Mouse (Mus musculus): Measurements from ENCODE around the gene Unk.

The Unk gene

GRCm38 (mm10) chr11:116028177-116028865 is 1.8 kb upstream of the Unk start:
- peak in 1 of 2 experiments; percentile 41 for DNase-seq (ENCODE audit: inconsistent age in 2 of 2, low spot score in 1 of 2)

DNA sequence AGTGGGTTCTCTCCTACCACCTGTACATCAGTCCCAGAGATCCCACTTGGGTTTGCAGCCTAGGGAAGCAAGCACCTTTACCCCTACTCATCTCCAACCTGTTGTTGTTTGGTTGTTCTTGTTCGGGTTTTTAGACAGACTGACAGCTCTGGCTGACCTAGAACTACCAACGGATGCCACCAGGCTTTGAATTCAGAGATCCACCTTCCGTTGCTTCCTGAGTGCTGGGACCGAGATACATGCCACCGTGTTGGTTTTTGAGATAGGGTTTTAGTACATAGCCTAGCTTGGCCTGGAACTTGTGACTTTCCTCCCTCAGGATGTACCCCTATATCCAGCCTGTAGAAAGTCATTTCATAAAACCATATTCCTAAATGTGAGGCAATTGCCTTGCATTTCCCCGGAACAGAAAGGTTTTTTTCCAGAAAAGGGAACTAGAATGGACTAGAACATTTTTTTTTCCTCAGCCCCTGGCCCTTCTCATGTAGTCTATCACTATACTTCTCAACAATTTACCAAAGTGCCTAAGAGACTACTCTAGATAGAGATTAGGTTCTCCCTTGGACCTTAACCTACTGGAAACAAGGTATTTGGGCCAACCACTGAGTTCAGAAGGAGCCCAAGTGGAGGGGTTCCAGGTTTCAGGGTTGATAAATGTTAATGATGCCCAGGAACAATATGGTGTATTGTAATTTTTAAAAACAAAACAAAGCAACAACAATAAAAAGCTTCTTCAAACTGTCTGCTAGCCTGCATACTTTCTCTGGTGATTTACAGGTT is 846 bp upstream of the Unk start:
- peak in 1 of 2 experiments; percentile 53 for DNase-seq (ENCODE audit: inconsistent age in 2 of 2, low spot score in 1 of 2)

DNA sequence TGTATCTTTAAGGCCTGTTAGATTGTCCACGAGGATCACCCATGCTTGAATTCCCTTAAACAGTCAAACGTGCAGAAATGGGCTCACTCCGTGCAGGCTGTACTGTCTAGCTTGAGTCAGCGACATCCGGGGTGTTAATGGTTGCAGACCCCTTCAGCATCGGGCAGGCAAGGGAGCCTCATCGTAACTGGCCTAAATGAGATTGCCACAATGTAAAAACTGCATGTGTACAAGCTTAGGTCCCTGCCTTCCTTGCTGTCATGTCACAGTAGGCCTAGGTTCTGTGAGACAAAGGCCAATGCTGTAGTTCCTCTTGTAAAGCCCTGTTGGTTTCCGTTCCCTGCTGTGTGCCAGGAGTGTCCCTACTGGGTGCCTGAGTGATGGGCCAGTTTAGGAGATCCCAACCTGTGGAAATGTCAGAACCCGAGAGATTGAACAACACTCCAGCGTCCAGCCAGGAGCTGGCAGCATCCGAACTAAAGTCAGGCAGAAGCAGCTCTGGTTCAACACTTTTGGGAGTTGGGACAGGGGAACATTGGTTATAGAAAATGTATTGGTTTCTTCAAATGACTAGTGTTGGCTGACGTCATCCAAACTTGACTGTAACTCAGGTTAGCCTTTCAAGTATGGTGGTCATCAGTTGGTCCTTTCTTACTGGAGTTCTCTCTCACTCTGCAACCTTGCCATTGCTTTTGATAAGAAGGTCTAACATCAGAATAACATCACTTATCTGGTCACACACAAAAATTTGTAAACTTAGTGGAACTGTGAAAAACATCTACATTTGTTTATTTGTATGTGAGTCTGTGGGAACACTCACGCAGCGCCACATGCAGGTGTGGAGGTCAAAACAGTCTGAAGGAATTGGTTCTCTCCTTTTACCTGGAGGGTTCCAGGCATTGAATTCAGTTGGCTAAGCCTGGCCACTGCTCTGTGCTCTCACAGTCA is 1.1 kb downstream of the Unk start:
- DNase-seq (ENCODE audit: inconsistent age in 2 of 2, low spot score in 1 of 2), result no peak

GRCm38 (mm10) chr11:116034584-116034983 is 4.5 kb downstream of the Unk start:
- peak in 1 of 2 experiments; percentile 16 for DNase-seq (ENCODE audit: inconsistent age in 2 of 2, low spot score in 1 of 2)

- DNase-seq (ENCODE audit: inconsistent age in 2 of 2, low spot score in 1 of 2), result no peak
These were observed 6.5 kb downstream of the Unk start for GRCm38 (mm10) chr11:116036671-116037070.

GRCm38 (mm10) chr11:116037826-116038225 is 7.7 kb downstream of the Unk start:
- DNase-seq (ENCODE audit: inconsistent age in 2 of 2, low spot score in 1 of 2), result no peak

DNA sequence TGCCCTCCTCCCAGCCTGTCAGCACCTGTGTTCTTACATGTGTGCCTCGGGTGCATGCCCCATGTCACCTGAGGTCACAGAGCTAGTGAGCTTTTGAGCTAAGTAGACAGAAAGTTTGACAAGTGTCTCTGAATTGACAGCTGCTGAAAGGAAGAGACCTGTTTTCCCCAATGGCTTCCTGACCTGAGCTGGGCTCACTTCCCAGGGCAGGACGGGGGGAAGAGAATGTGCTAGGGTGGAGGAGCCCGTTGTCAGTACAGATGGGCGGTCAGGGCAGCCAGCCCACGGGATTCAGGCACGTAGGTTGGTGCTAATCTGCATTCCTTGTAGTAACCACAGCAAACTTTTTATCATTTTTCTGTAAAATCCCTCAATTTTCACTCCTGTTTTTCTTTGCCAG is 10.5 kb downstream of the Unk start:
- DNase-seq (ENCODE audit: inconsistent age in 2 of 2, low spot score in 1 of 2), result no peak

DNA sequence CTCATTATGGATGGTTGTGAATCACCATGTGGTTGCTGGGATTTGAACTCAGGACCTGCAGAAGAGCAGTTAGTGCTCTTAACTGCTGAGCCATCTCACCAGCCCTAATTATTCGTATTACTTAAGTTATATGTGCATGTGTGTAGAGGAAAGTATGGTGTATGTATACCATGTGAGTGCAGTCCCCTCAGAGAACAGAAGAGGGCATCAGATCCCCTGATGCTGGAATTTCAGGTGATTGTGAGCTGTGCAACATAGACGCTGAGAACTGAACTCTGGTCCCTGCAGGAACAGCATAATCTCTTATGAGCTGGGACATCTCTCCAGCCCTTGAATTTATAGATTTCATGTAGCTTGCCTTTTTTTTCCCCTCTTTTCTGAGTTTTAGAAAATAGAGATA is 11.7 kb downstream of the Unk start:
- no peak for DNase-seq (ENCODE audit: inconsistent age in 2 of 2, low spot score in 1 of 2)

DNA sequence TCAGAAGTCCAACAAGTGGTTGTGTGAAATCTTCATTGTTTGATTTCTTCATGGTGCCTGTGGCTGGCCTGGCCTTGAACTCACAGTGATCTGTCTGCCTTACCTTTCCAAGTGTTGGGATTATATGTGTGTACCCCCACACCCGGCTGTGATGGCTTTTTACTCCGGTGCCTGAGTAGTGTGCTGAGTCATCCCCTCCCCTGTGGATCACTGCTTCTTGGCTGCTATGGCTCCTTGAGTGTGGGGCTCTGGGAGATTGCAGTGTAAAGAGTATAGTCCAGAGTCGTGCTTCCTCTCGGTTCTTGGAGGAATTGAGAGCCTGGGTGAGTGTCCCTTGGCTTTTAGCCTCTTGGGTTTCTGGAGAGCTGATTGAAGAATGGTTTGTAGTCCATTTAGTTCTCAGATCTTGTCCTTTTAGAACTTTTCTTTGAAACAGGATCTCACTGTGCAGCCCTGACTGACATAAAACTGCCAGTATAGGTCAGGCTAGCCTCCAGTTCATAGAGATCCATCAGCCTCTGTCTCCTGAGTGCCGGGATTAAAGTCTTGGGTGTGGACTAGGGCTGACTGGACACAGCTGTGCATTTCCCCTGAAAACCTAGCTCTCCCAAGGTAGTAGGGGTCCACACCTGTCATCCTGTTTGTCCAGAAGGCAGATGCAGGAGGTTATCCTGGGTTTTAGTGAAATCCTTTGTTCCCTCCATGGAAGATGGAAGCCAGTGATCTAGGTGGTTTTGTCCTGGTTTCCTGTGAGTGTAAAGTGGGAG is 12.4 kb downstream of the Unk start:
- peak in 1 of 2 experiments; percentile 52 for DNase-seq (ENCODE audit: inconsistent age in 2 of 2, low spot score in 1 of 2)

DNA sequence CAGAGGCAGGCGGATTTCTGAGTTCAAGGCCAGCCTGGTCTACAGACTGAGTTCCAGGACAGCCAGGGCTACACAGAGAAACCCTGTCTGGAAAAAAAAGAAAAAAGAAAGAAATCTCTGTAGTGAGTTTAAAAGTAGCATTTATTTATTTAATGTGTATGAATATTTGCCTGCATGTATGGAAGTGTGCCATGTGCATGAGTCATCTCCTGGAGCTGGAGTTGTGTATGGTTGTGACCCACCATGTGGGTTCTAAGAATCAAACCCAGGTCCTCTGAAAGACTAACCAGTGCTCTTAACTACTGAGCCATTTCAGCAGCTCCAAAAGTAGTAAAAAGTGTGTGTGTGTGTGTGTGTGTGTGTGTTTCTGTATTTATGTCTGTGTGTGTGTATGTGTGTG is 13.2 kb downstream of the Unk start:
- no peak for DNase-seq (ENCODE audit: inconsistent age in 2 of 2, low spot score in 1 of 2)

GRCm38 (mm10) chr11:116045173-116045572 is 15.1 kb downstream of the Unk start:
- no peak for DNase-seq (ENCODE audit: inconsistent age in 2 of 2, low spot score in 1 of 2)

- DNase-seq (ENCODE audit: inconsistent age in 2 of 2, low spot score in 1 of 2), result no peak
These were observed 19.5 kb downstream of the Unk start for GRCm38 (mm10) chr11:116049610-116050009.

GRCm38 (mm10) chr11:116050196-116050595 is 20.1 kb downstream of the Unk start:
- no peak for DNase-seq (ENCODE audit: inconsistent age in 2 of 2, low spot score in 1 of 2)

- no peak for DNase-seq (ENCODE audit: inconsistent age in 2 of 2, low spot score in 1 of 2)
These were observed 23.5 kb downstream of the Unk start for GRCm38 (mm10) chr11:116053510-116054229.

DNA sequence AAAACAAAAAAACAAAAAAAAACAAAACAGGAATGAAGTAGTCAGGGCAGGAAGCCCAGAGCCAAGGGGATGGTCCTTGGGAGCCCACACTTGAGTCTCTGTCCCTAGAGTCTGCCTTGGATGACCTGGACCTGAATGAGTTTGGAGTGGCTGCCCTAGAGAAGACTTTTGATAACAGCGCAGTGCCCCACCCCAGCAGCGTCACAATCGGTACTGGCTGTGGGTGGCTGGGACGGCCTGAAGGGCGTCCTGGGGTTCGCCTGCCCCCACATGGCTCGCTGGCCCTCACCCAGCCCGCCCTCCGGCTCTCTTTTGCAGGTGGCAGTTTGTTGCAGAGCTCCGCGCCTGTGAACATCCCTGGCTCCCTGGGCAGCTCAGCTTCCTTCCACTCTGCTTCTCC is 25.8 kb downstream of the Unk start:
- DNase-seq (ENCODE audit: inconsistent age in 2 of 2, low spot score in 1 of 2), result no peak

- no peak for DNase-seq (ENCODE audit: inconsistent age in 2 of 2, low spot score in 1 of 2)
These were observed 27.2 kb downstream of the Unk start for GRCm38 (mm10) chr11:116057237-116057881.

GRCm38 (mm10) chr11:116058022-116058614 is 28.0 kb downstream of the Unk start:
- DNase-seq (ENCODE audit: inconsistent age in 2 of 2, low spot score in 1 of 2), result no peak

DNA sequence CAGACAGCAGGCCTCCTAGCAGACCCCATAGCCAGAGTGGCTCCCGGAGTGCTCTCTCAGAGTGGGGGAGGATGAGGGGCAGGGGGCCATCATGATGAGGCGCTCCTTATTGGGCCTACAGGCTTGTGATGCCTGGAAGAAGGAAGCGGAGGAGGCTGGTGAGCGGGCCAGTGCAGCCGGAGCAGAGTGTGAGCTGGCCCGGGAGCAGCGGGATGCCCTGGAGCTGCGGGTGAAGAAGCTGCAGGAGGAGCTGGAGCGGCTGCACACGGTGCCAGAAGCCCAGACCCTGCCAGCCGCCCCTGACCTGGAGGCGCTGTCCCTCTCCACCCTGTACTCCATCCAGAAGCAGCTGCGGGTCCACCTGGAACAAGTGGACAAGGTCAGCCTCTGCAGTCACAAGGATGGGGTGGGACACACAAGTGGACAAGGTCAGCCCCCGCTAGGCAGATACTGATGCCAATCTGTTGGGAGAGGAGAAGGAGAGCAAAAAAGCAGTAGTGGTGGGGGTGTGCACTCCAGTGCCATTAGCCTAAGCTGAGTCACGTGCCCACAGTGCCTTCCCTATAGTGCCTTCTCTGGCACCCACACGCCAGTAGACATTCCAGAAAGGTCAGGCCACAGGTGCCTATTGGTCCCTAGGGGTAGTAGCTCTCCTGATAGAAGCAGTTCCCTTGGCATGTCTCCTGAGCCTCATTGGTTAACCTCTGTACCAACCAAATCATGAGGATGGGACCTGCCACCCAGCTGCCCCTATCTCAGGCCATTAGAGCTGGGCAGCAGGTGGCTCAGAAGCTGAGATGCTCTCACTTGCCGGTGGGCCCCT is 29.0 kb downstream of the Unk start:
- DNase-seq (ENCODE audit: inconsistent age in 2 of 2, low spot score in 1 of 2), result no peak

All from adrenal gland, adult (tissue).